Mouse (Mus musculus): ENCODE measurements around the gene Hoxa13. TPM values are rescaled to one million over a fixed set of nuclear protein-coding genes. Genes with fewer than 3 reads are reported as not detected.

The Hoxa13 gene
- polyA plus RNA-seq, 1 experiment from 2014 or later = not detected

GRCm38 (mm10) chr6:52237346-52238154 is 23.1 kb downstream of the Hoxa13 start:
- no peak for DNase-seq (ENCODE audit: low spot score)

GRCm38 (mm10) chr6:52236806-52237205 is 23.9 kb downstream of the Hoxa13 start:
- DNase-seq (ENCODE audit: low spot score) = no peak

- no peak for DNase-seq (ENCODE audit: low spot score)
Observed at GRCm38 (mm10) chr6:52235866-52236265, 24.8 kb downstream of the Hoxa13 start.

- no peak for DNase-seq (ENCODE audit: low spot score)
Observed at GRCm38 (mm10) chr6:52235267-52235666, 25.4 kb downstream of the Hoxa13 start.

GRCm38 (mm10) chr6:52234428-52235140 is 26.1 kb downstream of the Hoxa13 start:
- no peak for DNase-seq (ENCODE audit: low spot score)

- no peak for DNase-seq (ENCODE audit: low spot score)
Observed at GRCm38 (mm10) chr6:52233546-52234427, 26.9 kb downstream of the Hoxa13 start.

- DNase-seq (ENCODE audit: low spot score) = no peak
Observed at GRCm38 (mm10) chr6:52232984-52233545, 27.6 kb downstream of the Hoxa13 start.

- DNase-seq (ENCODE audit: low spot score) = no peak
Observed at GRCm38 (mm10) chr6:52232568-52232965, 28.1 kb downstream of the Hoxa13 start.

GRCm38 (mm10) chr6:52231885-52232567 is 28.7 kb downstream of the Hoxa13 start:
- no peak for DNase-seq (ENCODE audit: low spot score)

- no peak for DNase-seq (ENCODE audit: low spot score)
Observed at GRCm38 (mm10) chr6:52230516-52231165, 30.0 kb downstream of the Hoxa13 start, which contains the start of gene Hoxa9. Gene Hoxa9 (minus strand): TSS chr6:52231089.

- DNase-seq (ENCODE audit: low spot score) = no peak
Observed at GRCm38 (mm10) chr6:52229558-52230416, 30.9 kb downstream of the Hoxa13 start.

- no peak for DNase-seq (ENCODE audit: low spot score)
Observed at GRCm38 (mm10) chr6:52228475-52229465, 31.9 kb downstream of the Hoxa13 start.

GRCm38 (mm10) chr6:52227470-52228222 is 33.0 kb downstream of the Hoxa13 start:
- no peak for DNase-seq (ENCODE audit: low spot score)

GRCm38 (mm10) chr6:52226569-52227257 is 34.0 kb downstream of the Hoxa13 start:
- DNase-seq (ENCODE audit: low spot score) = no peak

GRCm38 (mm10) chr6:52225612-52226568 is 34.8 kb downstream of the Hoxa13 start:
- DNase-seq (ENCODE audit: low spot score) = no peak
